Mouse (Mus musculus) hindbrain, embryonic 11.5 days (tissue): ENCODE measurements around the gene Dop1b. TPM values are rescaled to one million over a fixed set of nuclear protein-coding genes. Genes with fewer than 3 reads are reported as not detected.

Experiments used
- ATAC-seq: fragments of 200-750 bp; cut with Nextera tagmentation; 2 replicates; pipeline ENCODE4 v1.8.0; 2017; ENCODE audit warnings: mild to moderate bottlenecking, moderate TSS enrichment, moderate library complexity; ENCODE audit not compliant: low FRiP score
- DNase-seq: peaks from one replicate; pipeline ENCODE4 v3.0.0-alpha.2; 2015; ENCODE audit warnings: low spot score
- H3K27ac ChIP-seq: fragments of 300-500 bp; sonication (generic); 2 replicates; pipeline ENCODE4 v1.5.1; 2014; ENCODE audit warnings: mild to moderate bottlenecking, low read depth, low read length
- H3K27me3 ChIP-seq: fragments of 300-500 bp; sonication (generic); 2 replicates; pipeline ENCODE4 v1.6.1; 2014; ENCODE audit warnings: mild to moderate bottlenecking, low read length, moderate library complexity, mixed read lengths; ENCODE audit not compliant: control insufficient read depth, insufficient read depth
- H3K36me3 ChIP-seq: fragments of 300-500 bp; sonication (generic); 2 replicates; pipeline ENCODE4 v1.6.1; 2014; ENCODE audit warnings: mild to moderate bottlenecking, low read length, moderate library complexity, mixed read lengths; ENCODE audit not compliant: control insufficient read depth, insufficient read depth
- H3K4me1 ChIP-seq: fragments of 300-500 bp; sonication (generic); replicated peaks from 2 replicates; pipeline ENCODE4 v1.6.1; 2014; ENCODE audit warnings: low read length, mixed read lengths; ENCODE audit not compliant: control insufficient read depth, insufficient read depth
- H3K4me2 ChIP-seq: fragments of 300-500 bp; sonication (generic); replicated peaks from 2 replicates; pipeline ENCODE4 v1.6.1; 2014; ENCODE audit warnings: mild to moderate bottlenecking, low read depth, low read length
- H3K4me3 ChIP-seq: fragments of 300-500 bp; sonication (generic); 2 replicates; pipeline ENCODE4 v1.5.1; 2014; ENCODE audit warnings: low read depth, low read length
- H3K9ac ChIP-seq: fragments of 300-500 bp; sonication (generic); 2 replicates; pipeline ENCODE4 v1.6.1; 2014; ENCODE audit warnings: low read depth, low read length
- H3K9me3 ChIP-seq: fragments of 300-500 bp; sonication (generic); 2 replicates; pipeline ENCODE4 v1.6.1; 2016; ENCODE audit warnings: low read length; ENCODE audit not compliant: control insufficient read depth
- WGBS: fragments of 180-500 bp; shearing (Covaris S2); extraction: QIAGEN DNeasy Blood & Tissue Kit; methylation state at CpG from one replicate; pipeline ENCODE4 v1.1.7; 2014; 5-methylcytosine and 5-hydroxymethylcytosine counted together
- polyA plus RNA-seq: library from polyadenylated mRNA; unstranded; fragments of >200 nt; fragmentation: Nextera tagmentation; extraction: Ambion mirVana; gene quantifications from 2 replicates; pipeline ENCODE4 v1.2.1, GENCODE M21; 2014

Gene Dop1b
- polyA plus RNA-seq, 1 experiment from 2014 or later = 19.6 TPM

GRCm38 (mm10) chr16:93742903-93743302 is 31.2 kb downstream of the Dop1b start:
- Histone ChIP-seq H3K4me3 (no peak overlapping the region), H3K4me1 (no peaks in the 10 kb centered on the region), H3K27ac (no peak overlapping the region), H3K27me3 (no peaks in the 10 kb centered on the region), H3K9me3 (no peaks in the 10 kb centered on the region), H3K36me3 (0 out of 2 replicates have a peak, but pooled peaks cover 2% of the 10 kb centered on the region), H3K4me2 (no peak overlapping the region), H3K9ac (no peak overlapping the region)
- WGBS = 62% methylated on average over 1 of the region's 1 CpGs
- DNase-seq (no peak), ATAC-seq (no peak)

- Histone ChIP-seq H3K36me3 (0 out of 2 replicates have a peak, but pooled peaks cover 2% of the 10 kb centered on the region), H3K27me3 (no peaks in the 10 kb centered on the region), H3K9me3 (no peaks in the 10 kb centered on the region), H3K27ac (no peak overlapping the region), H3K4me1 (no peaks in the 10 kb centered on the region), H3K9ac (no peak overlapping the region), H3K4me3 (no peak overlapping the region), H3K4me2 (no peak overlapping the region)
- DNase-seq (no peak), ATAC-seq (no peak)
- WGBS = 67% methylated on average over 5 of the region's 5 CpGs
Measured at GRCm38 (mm10) chr16:93744049-93744490, 32.4 kb downstream of the Dop1b start.

DNA sequence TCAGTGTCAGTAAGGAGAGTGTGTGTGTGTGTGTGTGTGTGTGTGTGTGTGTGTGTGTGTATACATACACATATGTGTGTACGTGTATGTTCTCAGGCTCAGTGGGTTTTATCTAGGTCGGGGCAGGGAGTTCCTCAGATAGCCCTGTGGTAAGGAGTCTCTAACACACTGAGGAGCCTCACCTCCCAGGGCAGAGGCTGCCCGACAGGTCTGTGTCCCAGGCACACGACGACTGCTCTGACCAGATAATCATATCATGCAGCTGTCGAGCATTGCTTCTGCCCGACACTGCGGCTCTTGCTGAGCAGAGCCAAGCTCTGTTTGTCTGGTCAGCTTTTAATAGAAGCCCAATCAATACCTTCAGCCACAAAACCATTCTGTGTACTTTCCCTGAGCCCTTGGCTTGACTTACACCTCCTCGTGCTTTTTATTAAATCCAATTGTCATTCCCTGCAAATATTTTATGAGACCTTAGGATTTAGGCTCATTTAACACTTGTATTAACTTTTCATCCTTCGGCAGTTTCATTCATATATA is 33.2 kb downstream of the Dop1b start:
- Histone ChIP-seq H3K27me3 (no peaks in the 10 kb centered on the region), H3K36me3 (0 out of 2 replicates have a peak, but pooled peaks cover 2% of the 10 kb centered on the region), H3K27ac (no peak overlapping the region), H3K9me3 (no peaks in the 10 kb centered on the region), H3K4me1 (no peaks in the 10 kb centered on the region), H3K4me3 (no peak overlapping the region), H3K9ac (no peak overlapping the region), H3K4me2 (no peak overlapping the region)
- DNase-seq = no peak
- ATAC-seq = no peak
- WGBS = 88% methylated on average over 10 of the region's 10 CpGs

- WGBS = 61% methylated on average over 8 of the region's 8 CpGs
- Histone ChIP-seq H3K4me2 (no peak overlapping the region), H3K27ac (no peak overlapping the region), H3K27me3 (no peaks in the 10 kb centered on the region), H3K9me3 (no peaks in the 10 kb centered on the region), H3K36me3 (no peaks in the 10 kb centered on the region), H3K4me3 (no peak overlapping the region), H3K9ac (no peak overlapping the region), H3K4me1 (no peaks in the 10 kb centered on the region)
- ATAC-seq = no peak
- no peak for DNase-seq
Measured at GRCm38 (mm10) chr16:93746397-93746796, 34.7 kb downstream of the Dop1b start.

- Histone ChIP-seq H3K4me3 (no peak overlapping the region), H3K27ac (no peak overlapping the region), H3K9me3 (no peaks in the 10 kb centered on the region), H3K36me3 (no peaks in the 10 kb centered on the region), H3K4me1 (no peaks in the 10 kb centered on the region), H3K27me3 (no peaks in the 10 kb centered on the region), H3K9ac (no peak overlapping the region), H3K4me2 (no peak overlapping the region)
- no peak for DNase-seq
- no peak for ATAC-seq
- WGBS = 94% methylated on average over 4 of the region's 4 CpGs
Measured at GRCm38 (mm10) chr16:93746957-93747356, 35.3 kb downstream of the Dop1b start.

DNA sequence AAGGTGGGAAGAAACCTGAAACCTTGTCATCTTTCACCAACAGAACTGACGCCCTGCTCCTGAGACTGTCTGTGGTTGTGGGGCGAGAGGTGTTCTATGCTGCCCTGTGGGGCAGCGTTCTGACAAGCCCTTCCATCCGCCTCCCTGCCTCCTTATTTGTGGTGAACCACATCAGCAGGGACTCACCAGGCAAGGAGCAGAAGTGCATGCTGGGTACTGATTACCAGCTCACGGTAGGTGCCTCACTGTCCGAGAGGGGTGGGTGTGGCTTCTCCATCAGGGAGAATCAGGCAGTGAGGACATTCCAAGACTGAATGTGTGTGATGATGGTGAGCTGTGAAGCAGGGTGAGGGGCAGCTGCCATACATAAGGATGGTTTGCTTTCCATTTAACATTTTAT is 35.7 kb downstream of the Dop1b start:
- no peak overlapping the region for H3K4me2 ChIP-seq
- no peak for DNase-seq
- no peak overlapping the region for H3K4me3 ChIP-seq
- H3K9me3 ChIP-seq = no peaks in the 10 kb centered on the region
- ATAC-seq = no peak
- no peaks in the 10 kb centered on the region for H3K36me3 ChIP-seq
- no peaks in the 10 kb centered on the region for H3K27me3 ChIP-seq
- 62% methylated on average over 6 of the region's 6 CpGs for WGBS
- H3K27ac ChIP-seq = no peak overlapping the region
- no peak overlapping the region for H3K9ac ChIP-seq
- no peaks in the 10 kb centered on the region for H3K4me1 ChIP-seq

DNA sequence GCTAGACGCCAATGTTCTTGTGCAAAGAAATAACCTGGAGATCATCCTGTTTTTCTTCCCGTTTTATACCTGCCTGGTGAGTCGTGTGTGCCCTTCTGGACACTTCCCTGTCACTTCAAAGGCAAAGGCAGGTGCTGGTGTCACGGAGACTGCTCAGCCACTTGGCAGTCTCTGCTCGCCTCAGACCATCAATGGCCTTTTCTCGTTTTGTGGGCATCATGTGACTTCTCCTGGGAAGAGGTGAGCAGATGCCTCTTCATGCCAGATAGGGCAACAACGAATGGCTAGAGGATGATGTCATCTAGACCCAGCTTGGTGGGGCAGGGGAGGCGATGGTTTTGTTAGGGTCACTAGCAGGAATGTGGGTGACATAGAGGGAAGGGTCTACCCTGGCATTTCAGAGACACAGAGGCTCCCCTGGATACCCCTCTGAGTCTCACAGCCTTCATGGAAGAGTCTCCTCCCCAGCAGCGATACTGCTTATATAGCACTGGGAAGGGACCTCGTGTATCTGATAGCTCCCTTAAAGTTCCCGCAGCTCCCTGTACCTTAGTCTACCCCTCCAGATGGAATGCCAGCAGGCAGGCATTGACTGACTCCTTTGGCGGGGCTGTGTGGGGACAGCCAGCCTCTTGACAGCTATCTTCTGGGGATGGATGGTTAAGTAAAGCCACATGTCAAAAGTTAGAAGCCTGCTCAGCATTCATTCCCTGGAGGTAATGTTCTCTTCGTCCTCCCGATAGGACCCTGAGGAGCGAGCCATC is 37.6 kb downstream of the Dop1b start:
- H3K9ac ChIP-seq = no peak overlapping the region
- WGBS = 78% methylated on average over 15 of the region's 15 CpGs
- H3K27me3 ChIP-seq = no peaks in the 10 kb centered on the region
- no peaks in the 10 kb centered on the region for H3K4me1 ChIP-seq
- no peak overlapping the region for H3K27ac ChIP-seq
- ATAC-seq (no peak), DNase-seq (no peak)
- H3K4me3 ChIP-seq = no peak overlapping the region
- H3K36me3 ChIP-seq = peaks cover 2% of the 10 kb centered on the region; the same call in 1 of the 2 replicates
- H3K4me2 ChIP-seq = no peak overlapping the region
- no peaks in the 10 kb centered on the region for H3K9me3 ChIP-seq

DNA sequence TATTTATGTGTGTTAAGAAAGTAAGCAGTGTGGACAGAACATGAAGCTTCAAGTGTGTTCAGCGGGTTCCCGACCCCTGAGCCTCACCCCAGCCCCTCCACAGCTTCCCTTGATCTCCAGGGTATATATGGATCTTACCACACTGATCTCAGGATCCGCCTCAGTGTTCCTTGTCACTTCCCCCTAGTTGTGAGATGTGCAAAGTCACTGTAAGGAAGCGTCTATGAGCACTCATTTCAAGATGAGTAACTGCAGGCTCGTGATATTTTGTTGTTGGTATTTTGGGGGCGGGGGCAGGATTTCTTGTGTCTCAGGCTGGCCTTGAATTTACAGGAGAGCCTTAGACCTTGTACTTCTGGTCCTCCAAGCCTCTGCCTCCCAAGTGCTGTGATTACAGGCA is 38.8 kb downstream of the Dop1b start:
- ATAC-seq (no peak), DNase-seq (no peak)
- Histone ChIP-seq H3K9ac (no peak overlapping the region), H3K4me3 (no peak overlapping the region), H3K4me1 (no peaks in the 10 kb centered on the region), H3K9me3 (no peaks in the 10 kb centered on the region), H3K4me2 (no peak overlapping the region), H3K36me3 (peaks cover 2% of the 10 kb centered on the region; the same call in 1 of the 2 replicates), H3K27ac (no peak overlapping the region), H3K27me3 (no peaks in the 10 kb centered on the region)
- 77% methylated on average over 6 of the region's 6 CpGs for WGBS

DNA sequence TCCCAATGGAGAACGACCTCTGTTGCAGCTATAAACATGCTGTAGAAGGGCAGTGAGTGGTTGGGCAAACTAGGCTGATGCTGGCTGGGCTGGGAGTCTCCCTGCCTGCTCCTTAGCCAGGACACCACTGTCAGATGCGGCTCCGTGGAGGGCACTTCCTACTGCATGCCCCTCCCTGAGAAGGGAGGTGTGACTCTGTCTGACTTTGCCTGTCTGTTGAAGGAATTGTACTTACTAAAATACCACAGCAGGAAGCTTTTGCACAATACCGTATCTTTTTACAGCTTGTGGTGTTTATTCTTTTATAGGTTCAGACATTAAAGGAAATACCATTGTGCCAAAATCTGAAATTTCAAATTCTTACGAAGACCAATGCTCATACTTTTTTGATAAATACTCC is 40.1 kb downstream of the Dop1b start:
- Histone ChIP-seq H3K27ac (no peak overlapping the region), H3K36me3 (peaks cover 2% of the 10 kb centered on the region; the same call in 1 of the 2 replicates), H3K9ac (no peak overlapping the region), H3K9me3 (no peaks in the 10 kb centered on the region), H3K4me2 (no peak overlapping the region), H3K4me1 (no peaks in the 10 kb centered on the region), H3K4me3 (no peak overlapping the region), H3K27me3 (no peaks in the 10 kb centered on the region)
- no peak for DNase-seq
- ATAC-seq = no peak
- WGBS = 73% methylated on average over 5 of the region's 5 CpGs
